Mouse (Mus musculus) lung, embryonic 14.5 days (tissue): ENCODE results near the gene Zyg11b. TPM values are rescaled to one million over a fixed set of nuclear protein-coding genes. Genes with fewer than 3 reads are reported as not detected.

Experiments used
- ATAC-seq: fragments of 200-750 bp; cut with Nextera tagmentation; 2 replicates; pipeline ENCODE4 v1.8.0; 2017; ENCODE audit warnings: mild to moderate bottlenecking, moderate TSS enrichment, moderate library complexity; ENCODE audit not compliant: insufficient read depth
- DNase-seq: peaks from one replicate; pipeline ENCODE4 v3.0.0-alpha.2; 2015
- H3K27ac ChIP-seq: fragments of 300-500 bp; sonication (generic); 2 replicates; pipeline ENCODE4 v1.5.1; 2014; ENCODE audit warnings: low read depth, mild to moderate bottlenecking, moderate library complexity
- H3K27me3 ChIP-seq: fragments of 300-500 bp; sonication (generic); 2 replicates; pipeline ENCODE4 v1.6.1; 2014; ENCODE audit warnings: low read length, control low read depth; ENCODE audit not compliant: insufficient read depth
- H3K36me3 ChIP-seq: fragments of 300-500 bp; sonication (generic); 2 replicates; pipeline ENCODE4 v1.6.1; 2014; ENCODE audit warnings: control low read depth; ENCODE audit not compliant: insufficient read depth
- H3K4me1 ChIP-seq: fragments of 300-500 bp; sonication (generic); 2 replicates; pipeline ENCODE4 v1.6.1; 2014; ENCODE audit warnings: antibody characterized with exemption, control low read depth; ENCODE audit not compliant: insufficient read depth
- H3K4me2 ChIP-seq: fragments of 300-500 bp; sonication (generic); 2 replicates; pipeline ENCODE4 v1.6.1; 2014; ENCODE audit warnings: mild to moderate bottlenecking
- H3K4me3 ChIP-seq: fragments of 300-500 bp; sonication (generic); 2 replicates; pipeline ENCODE4 v1.5.1; 2014; ENCODE audit warnings: low read depth, low read length
- H3K9ac ChIP-seq: fragments of 300-500 bp; sonication (generic); 2 replicates; pipeline ENCODE4 v1.6.1; 2014
- H3K9me3 ChIP-seq: fragments of 300-500 bp; sonication (generic); 2 replicates; pipeline ENCODE4 v1.6.1; 2016; ENCODE audit warnings: low read depth, low read length, control low read depth
- CTCF ChIP-seq: IDR thresholded peaks from 2 replicates; pipeline ENCODE4 v1.5.1; 2016; ENCODE audit warnings: antibody characterized with exemption, low read depth
- WGBS: fragments of 180-500 bp; shearing (Covaris S2); extraction: QIAGEN DNeasy Blood & Tissue Kit; methylation state at CpG from one replicate; pipeline ENCODE4 v1.1.7; 2014; 5-methylcytosine and 5-hydroxymethylcytosine counted together
- polyA plus RNA-seq: library from polyadenylated mRNA; unstranded; fragments of >200 nt; fragmentation: Nextera tagmentation; extraction: Ambion mirVana; gene quantifications from 2 replicates; pipeline ENCODE4 v1.2.1, GENCODE M21; 2014

Zyg11b gene
- polyA plus RNA-seq, 1 experiment from 2014 or later = 16.6 TPM

DNA sequence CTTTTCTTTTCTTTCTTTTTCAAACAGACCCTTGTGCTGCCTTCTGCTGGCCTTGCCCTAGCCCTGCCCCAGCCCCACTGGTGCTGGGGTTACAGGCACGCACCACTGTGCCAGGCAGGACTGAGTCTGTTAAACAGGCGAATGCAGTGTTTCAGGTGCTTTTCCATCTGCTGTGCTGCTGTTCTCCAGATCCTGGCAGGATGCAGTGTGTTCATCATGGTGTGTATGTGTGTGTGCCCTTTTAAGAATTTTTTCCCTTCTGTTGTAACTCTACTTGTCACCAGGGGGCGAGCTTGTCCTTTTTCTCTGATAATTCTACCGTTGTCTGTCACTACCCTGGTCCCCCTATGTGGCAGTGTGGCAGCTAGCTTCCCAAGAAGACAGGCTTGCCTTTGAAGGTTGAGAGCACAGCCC lies 38.4 kb upstream of the Zyg11b start:
- Histone ChIP-seq H3K4me1 (no peaks in the 10 kb centered on the region), H3K9ac (no peak overlapping the region), H3K4me2 (no peak overlapping the region), H3K27me3 (no peaks in the 10 kb centered on the region), H3K4me3 (no peak overlapping the region), H3K27ac (0 out of 2 replicates have a peak overlapping the region, but pooled peaks have one; percentile 5), H3K36me3 (peaks cover 54% of the 10 kb centered on the region), H3K9me3 (no peaks in the 10 kb centered on the region)
- ATAC-seq (peak; percentile 85), DNase-seq (peak; percentile 91)
- WGBS = 15% methylated on average over 4 of the region's 4 CpGs
- TF ChIP-seq CTCF = peak; percentile 89

DNA sequence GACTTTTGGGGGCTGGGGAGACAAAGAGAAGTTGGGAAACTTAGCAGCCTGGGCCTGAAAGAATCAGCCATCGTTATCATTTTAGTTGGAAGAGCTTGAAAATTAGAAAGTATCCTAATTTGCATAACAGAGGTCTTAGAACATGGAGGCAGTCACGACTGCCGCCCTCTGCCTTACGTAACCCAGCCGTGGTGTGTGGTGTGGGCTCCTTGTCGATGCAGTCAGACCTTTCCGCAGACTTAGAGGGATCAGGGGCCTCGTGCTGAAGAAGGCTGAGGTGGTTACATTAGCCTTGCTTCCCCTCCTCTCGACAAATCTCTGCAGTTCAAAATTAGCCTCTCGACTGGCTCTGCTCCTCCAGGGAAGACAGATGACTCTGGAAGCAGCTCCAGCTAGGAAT lies 37.9 kb upstream of the Zyg11b start:
- H3K36me3 ChIP-seq = peaks cover 59% of the 10 kb centered on the region
- H3K9me3 ChIP-seq = no peaks in the 10 kb centered on the region
- H3K4me2 ChIP-seq = no peak overlapping the region
- TF ChIP-seq CTCF = no peak
- no peak overlapping the region for H3K4me3 ChIP-seq
- no peak overlapping the region for H3K9ac ChIP-seq
- no peaks in the 10 kb centered on the region for H3K4me1 ChIP-seq
- H3K27me3 ChIP-seq = no peaks in the 10 kb centered on the region
- ATAC-seq (no peak), DNase-seq (peak; percentile 23)
- 53% methylated on average over 10 of the region's 10 CpGs for WGBS
- H3K27ac ChIP-seq = peak overlapping the region; percentile 12; the same call in 1 of the 2 replicates

DNA sequence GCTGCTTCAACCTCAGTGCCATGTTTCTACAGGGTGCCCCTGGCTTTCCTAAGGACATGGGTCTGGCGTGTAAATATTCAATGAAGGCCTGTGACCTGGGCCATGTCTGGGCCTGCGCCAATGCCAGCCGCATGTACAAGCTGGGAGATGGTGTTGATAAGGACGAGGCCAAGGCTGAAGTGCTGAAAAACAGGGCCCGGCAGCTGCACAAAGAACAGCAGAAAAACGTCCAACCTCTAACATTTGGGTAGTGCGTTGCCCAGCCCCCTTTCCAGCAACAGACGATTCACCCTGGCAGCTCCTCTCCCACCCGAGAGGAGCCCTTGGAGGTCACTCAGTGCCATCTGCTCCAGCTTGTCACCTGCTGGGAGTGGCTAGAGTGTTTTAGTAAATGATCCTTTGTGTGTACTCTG lies 37.4 kb upstream of the Zyg11b start:
- H3K4me3 ChIP-seq = no peak overlapping the region
- H3K27ac ChIP-seq = peak overlapping the region; percentile 12; the same call in 1 of the 2 replicates
- peaks cover 62% of the 10 kb centered on the region for H3K36me3 ChIP-seq
- H3K9me3 ChIP-seq = no peaks in the 10 kb centered on the region
- H3K9ac ChIP-seq = no peak overlapping the region
- H3K27me3 ChIP-seq = no peaks in the 10 kb centered on the region
- 50% methylated on average over 9 of the region's 9 CpGs for WGBS
- no peaks in the 10 kb centered on the region for H3K4me1 ChIP-seq
- ATAC-seq (no peak), DNase-seq (no peak)
- H3K4me2 ChIP-seq = no peak overlapping the region
- TF ChIP-seq CTCF = no peak

DNA sequence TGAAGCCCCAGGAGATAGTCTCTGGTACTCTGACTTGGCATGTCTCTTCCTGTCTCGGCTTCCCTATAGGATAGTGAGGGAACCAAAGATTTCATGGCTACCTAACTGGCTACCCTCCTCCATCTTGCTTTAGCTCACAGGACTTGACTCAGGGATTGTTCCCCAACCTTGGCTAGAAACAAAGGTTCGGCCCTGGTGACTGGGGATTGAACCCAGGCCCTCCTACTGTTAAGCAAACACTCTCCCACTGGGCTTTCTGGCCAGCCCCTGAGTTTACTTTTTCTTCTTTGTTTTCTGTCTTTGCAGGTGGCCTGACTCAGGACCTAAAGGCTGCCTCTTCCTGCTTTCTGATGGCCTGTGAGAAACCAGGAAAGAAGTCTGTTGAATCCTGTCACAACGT lies 36.9 kb upstream of the Zyg11b start:
- no peak for TF ChIP-seq CTCF
- DNase-seq = no peak
- Histone ChIP-seq H3K27ac (no peak overlapping the region; the same call in 1 of the 2 replicates), H3K4me2 (no peak overlapping the region), H3K27me3 (no peaks in the 10 kb centered on the region), H3K4me3 (no peak overlapping the region), H3K4me1 (no peaks in the 10 kb centered on the region), H3K9ac (no peak overlapping the region), H3K36me3 (peaks cover 66% of the 10 kb centered on the region), H3K9me3 (no peaks in the 10 kb centered on the region)
- ATAC-seq = no peak
- WGBS = 30% methylated on average over 3 of the region's 3 CpGs

DNA sequence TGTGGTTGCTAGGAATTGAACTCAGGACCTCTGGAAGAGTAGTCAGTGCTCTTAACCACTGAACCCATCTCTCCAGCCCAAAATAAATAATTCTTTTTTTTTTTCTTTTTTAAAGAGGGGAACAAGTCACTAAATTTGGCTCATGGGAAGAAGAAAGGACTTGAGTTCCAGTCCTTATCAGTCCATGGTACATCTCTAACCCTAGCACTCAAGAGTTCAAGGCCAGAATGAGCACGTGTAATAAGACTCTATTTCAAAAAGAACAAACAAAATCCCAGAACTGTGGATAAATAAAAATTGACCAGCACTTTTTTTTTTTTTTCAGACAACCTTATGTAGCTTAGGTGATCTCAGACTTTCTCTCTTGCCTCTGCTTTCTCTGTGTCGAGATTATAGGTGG lies 35.9 kb upstream of the Zyg11b start:
- H3K9ac ChIP-seq = no peak overlapping the region
- H3K27ac ChIP-seq = no peak overlapping the region
- no peak overlapping the region for H3K4me3 ChIP-seq
- DNase-seq (no peak), ATAC-seq (no peak)
- H3K27me3 ChIP-seq = no peaks in the 10 kb centered on the region
- H3K4me2 ChIP-seq = no peak overlapping the region
- WGBS = 67% methylated on average over 2 of the region's 2 CpGs
- no peaks in the 10 kb centered on the region for H3K9me3 ChIP-seq
- no peaks in the 10 kb centered on the region for H3K4me1 ChIP-seq
- H3K36me3 ChIP-seq = peaks cover 75% of the 10 kb centered on the region
- no peak for TF ChIP-seq CTCF

DNA sequence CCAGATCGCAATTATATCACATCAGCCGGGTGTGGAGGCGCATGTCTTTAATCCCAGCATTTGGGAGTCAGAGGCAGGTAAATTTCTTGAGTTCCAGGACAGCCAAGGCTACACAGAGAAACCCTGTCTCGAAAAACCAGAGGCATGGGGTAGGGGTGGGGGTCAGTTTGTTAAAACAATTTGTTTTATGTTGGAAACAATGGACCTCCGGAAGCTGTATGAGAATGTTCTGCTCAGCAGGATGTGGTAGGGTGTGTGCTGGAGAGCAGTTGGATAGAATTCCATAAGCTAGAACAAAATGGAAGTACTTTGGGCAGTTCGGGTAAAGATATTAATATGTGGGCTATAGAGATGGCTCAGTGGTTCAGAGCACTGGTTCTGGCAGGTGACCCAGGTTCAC lies 34.5 kb upstream of the Zyg11b start:
- TF ChIP-seq CTCF = no peak
- H3K4me1 ChIP-seq = no peaks in the 10 kb centered on the region
- ATAC-seq (no peak), DNase-seq (no peak)
- 87% methylated on average over 6 of the region's 6 CpGs for WGBS
- no peak overlapping the region for H3K4me3 ChIP-seq
- H3K9me3 ChIP-seq = no peaks in the 10 kb centered on the region
- no peak overlapping the region for H3K27ac ChIP-seq
- no peak overlapping the region for H3K4me2 ChIP-seq
- H3K36me3 ChIP-seq = peaks cover 75% of the 10 kb centered on the region
- H3K9ac ChIP-seq = no peak overlapping the region
- H3K27me3 ChIP-seq = no peaks in the 10 kb centered on the region

DNA sequence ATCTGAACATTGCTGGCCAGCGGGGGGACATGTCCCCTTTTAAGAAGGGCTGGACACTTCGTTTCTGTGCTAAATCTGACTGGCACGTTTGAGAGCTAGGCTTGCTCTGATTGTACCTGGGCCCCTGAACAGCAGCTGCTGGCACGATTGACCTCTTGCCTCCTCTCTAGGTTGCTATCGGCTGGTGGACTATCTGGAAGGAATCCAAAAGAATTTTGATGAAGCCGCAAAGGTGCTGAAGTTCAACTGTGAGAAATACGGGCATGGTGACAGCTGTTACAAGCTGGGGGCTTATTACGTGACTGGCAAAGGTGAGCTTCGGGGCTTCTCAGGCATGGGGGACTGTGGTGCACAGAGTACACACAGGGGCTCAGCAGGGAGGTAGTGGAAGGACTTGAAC lies 31.1 kb upstream of the Zyg11b start:
- no peak for ATAC-seq
- WGBS = 76% methylated on average over 9 of the region's 9 CpGs
- TF ChIP-seq CTCF = no peak
- H3K4me3 ChIP-seq = no peak overlapping the region
- H3K4me1 ChIP-seq = 0 out of 2 replicates have a peak, but pooled peaks cover 4% of the 10 kb centered on the region
- no peak overlapping the region for H3K4me2 ChIP-seq
- H3K9me3 ChIP-seq = no peaks in the 10 kb centered on the region
- no peak overlapping the region for H3K27ac ChIP-seq
- no peak overlapping the region for H3K9ac ChIP-seq
- H3K36me3 ChIP-seq = peaks cover 53% of the 10 kb centered on the region
- H3K27me3 ChIP-seq = no peaks in the 10 kb centered on the region
- DNase-seq = no peak

DNA sequence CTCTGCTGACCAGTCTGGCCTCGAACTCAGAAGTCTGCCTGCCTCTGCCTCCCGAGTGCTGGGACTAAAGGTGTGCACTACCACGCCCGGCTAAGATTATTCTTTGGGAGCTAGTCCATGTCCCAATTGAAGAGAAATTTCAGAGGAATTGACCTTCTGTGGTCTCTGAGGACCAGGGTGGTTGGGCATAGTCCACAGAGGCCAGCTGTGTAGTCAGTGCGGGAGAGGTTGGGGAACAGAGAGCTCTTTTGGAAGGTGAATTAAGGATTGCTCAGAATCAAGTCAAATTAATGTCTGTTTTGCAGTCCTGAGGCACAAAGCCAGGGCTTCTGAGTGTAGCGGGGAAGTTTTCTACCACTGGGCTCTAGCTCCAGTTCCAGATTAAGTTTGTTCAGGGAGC lies 28.9 kb upstream of the Zyg11b start:
- TF ChIP-seq CTCF = no peak
- 0 out of 2 replicates have a peak, but pooled peaks cover 4% of the 10 kb centered on the region for H3K4me1 ChIP-seq
- DNase-seq (no peak), ATAC-seq (no peak)
- H3K9me3 ChIP-seq = no peaks in the 10 kb centered on the region
- H3K36me3 ChIP-seq = peaks cover 32% of the 10 kb centered on the region
- no peaks in the 10 kb centered on the region for H3K27me3 ChIP-seq
- no peak overlapping the region for H3K4me3 ChIP-seq
- no peak overlapping the region for H3K4me2 ChIP-seq
- WGBS = 93% methylated on average over 6 of the region's 6 CpGs
- H3K9ac ChIP-seq = no peak overlapping the region
- H3K27ac ChIP-seq = no peak overlapping the region
